Mouse (Mus musculus): Measurements from ENCODE around the gene Socs1. TPM values are rescaled to one million over a fixed set of nuclear protein-coding genes. Genes with fewer than 3 reads are reported as not detected.

The Socs1 gene
- 15.3 and 15.5 TPM in 2 replicates for polyA plus RNA-seq (2015; fragmentation: Nextera tagmentation; extraction: Ambion mirVana)

DNA sequence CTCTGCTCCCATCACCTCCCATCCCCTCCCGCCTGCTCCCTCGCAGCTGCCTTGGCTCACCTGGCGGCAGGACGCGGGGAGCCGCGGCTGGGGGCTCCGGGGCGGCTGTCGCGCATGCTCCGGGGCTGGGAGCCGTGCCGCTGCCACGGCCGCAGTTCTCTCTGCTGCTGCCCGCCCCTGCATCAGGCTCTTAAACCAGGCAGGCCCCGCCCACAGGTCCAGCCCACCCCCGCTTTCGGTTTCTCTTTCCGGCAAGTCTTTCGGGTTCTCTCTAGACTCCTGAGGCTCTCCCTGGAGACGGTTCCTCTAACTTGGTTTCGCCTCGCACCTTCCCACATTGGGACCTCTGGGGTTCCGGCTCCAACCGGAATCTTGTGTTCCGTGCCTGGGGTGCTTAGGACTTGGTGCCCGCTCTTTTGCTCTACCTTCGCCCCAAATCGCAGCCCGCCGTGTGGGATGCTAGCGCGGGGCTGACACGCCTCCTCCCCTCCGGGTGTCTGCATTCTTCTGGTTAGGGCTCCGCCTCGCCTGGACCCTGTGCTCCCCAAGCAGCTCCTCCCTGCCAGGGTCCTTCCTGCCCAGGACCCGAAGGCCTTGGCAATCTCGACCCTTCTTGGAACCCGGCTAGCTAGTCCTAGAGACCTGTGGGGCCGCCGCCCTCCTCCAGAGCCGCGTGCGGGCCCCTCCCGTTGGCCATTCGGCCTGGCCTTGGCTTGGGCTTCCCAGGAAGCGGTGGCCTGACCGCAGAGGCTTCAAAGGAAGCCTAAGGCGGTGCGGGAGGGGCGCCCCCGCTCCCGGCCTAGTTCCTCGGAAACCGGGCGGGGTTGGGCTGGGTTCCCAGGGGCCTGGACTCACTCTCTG lies at the start of gene Socs1:
Gene Socs1 (minus strand): TSS at position 166 of the 861 bp plus-strand sequence.
- peak; percentile 89 for ATAC-seq (ENCODE audit: low FRiP score, low read depth)
- Histone ChIP-seq H3K27me3 (no peaks in the 10 kb centered on the region), H3K4me1 (peaks cover 52% of the 10 kb centered on the region), H3K27ac (peak within 1 kb of the TSS; percentile 99), H3K4me2 (replicated peaks) (peak within 1 kb of the TSS; percentile 97), H3K9ac (peak within 1 kb of the TSS; percentile 89), H3K9me3 (no peaks in the 10 kb centered on the region), H3K4me3 (peak within 1 kb of the TSS; percentile 62), H3K36me3 (0 out of 2 replicates have a peak, but pooled peaks cover 5% of the 10 kb centered on the region)
- under 1% methylated on average over 50 of the region's 59 CpGs for WGBS

DNA sequence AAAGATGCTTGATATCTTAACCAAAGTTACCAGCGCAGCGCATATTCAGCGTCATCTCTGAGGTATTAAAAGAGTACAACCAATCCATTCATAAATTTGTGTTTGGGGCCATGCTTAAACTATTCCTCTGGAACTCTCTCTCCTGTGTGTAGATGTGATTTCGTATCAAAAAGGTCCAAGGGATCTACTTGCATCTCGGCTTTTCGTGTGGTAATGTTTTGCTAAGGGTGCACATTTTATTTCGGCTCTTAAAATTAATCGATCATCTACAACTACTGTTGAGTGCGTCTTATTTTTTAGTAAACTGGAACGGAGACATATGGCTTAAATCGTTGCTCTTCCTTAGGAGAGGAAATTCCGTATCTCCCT lies 49.2 kb upstream of the Socs1 start:
- 10% methylated on average over 12 of the region's 12 CpGs for WGBS
- ATAC-seq (ENCODE audit: low FRiP score, low read depth) = no peak
- H3K4me1 ChIP-seq = peaks cover 46% of the 10 kb centered on the region
- H3K36me3 ChIP-seq = no peaks in the 10 kb centered on the region
- H3K27ac ChIP-seq = no peak overlapping the region
- no peaks in the 10 kb centered on the region for H3K27me3 ChIP-seq
- no peaks in the 10 kb centered on the region for H3K9me3 ChIP-seq
- peak overlapping the region; percentile 83 for H3K4me2 ChIP-seq (replicated peaks)
- peak overlapping the region; percentile 87 for H3K4me3 ChIP-seq
- H3K9ac ChIP-seq = 0 out of 2 replicates have a peak overlapping the region, but pooled peaks have one; percentile 43

DNA sequence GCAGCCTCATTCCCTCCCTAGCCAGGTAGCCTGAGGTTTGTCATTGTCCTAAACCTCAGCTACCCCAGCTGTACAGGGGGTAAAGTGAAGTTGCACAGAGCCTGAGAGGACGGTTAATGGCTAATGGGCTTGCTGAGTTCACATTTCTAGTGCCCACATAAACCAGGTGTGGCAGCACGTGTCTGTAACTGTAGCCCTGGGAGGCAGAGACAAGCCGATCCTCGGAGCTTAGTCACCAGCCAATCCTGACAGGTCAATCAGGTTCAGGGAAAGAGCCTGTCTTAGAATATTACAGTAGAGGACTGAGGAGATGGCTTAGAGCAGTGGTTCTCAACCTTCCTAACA lies 43.1 kb upstream of the Socs1 start:
- Histone ChIP-seq H3K27ac (no peak overlapping the region), H3K4me3 (no peak overlapping the region), H3K9ac (no peak overlapping the region), H3K27me3 (no peaks in the 10 kb centered on the region), H3K4me1 (peaks cover 25% of the 10 kb centered on the region), H3K4me2 (replicated peaks) (no peak overlapping the region), H3K36me3 (no peaks in the 10 kb centered on the region), H3K9me3 (0 out of 2 replicates have a peak, but pooled peaks cover under 1% of the 10 kb centered on the region)
- no peak for ATAC-seq (ENCODE audit: low FRiP score, low read depth)
- WGBS = 42% methylated on average over 4 of the region's 4 CpGs

DNA sequence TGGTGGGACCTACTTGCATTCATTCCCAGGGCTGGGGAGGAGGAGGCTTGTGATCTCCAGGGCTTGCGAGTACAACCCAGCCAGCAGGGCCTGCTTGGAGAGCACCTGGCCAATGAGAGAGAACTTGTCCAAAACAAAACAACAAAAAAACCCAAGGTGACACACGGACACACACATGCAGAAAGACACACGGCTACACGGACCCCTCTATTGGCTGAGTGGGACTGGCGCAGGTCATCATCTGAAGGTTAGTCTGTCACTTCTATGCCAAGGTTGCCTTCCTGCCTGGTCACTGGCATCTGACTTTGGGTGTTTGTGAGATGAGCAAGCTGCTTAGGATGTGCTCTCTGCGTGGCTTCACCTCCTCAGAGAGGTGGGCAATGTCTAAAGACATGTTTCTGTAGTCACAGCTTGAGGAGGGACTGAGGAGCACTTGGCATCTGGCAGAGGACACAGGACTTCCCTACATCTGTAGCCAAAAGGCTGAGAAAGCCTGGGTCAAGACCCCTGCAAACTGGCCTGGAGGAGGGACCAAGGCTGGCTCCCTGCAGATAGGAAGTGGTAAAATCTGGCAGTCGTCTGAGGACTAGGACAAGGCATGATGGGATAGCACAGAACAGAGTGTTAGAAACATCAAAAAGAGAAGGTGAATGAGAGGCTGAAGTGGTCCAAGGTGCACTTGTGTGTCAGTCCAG lies 42.6 kb upstream of the Socs1 start:
- H3K27me3 ChIP-seq = no peaks in the 10 kb centered on the region
- WGBS = 78% methylated on average over 7 of the region's 7 CpGs
- H3K4me1 ChIP-seq = peaks cover 25% of the 10 kb centered on the region

DNA sequence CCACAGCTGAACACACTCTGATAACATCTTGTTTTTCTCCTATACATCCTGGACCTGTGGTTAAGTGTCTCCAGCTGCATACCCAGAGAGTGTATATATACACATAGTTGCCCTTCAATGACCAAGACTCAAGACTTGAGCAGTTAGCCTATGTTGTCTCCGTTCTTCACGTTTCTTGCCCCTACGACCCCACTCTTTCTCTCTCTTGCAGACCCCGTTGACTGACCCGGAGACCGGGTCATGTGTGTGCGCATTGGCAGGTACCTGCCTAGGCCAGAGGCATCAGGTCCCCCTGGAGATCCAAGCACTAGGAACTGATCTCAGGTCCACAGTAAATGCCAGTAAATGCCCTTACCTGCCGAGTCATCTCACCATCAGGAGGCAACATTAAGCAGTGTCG lies 41.9 kb upstream of the Socs1 start:
- no peak for ATAC-seq (ENCODE audit: low FRiP score, low read depth)
- Histone ChIP-seq H3K4me2 (replicated peaks) (no peak overlapping the region), H3K27me3 (no peaks in the 10 kb centered on the region), H3K9ac (no peak overlapping the region), H3K27ac (no peak overlapping the region), H3K4me1 (peaks cover 25% of the 10 kb centered on the region), H3K9me3 (0 out of 2 replicates have a peak, but pooled peaks cover 3% of the 10 kb centered on the region), H3K36me3 (no peaks in the 10 kb centered on the region), H3K4me3 (no peak overlapping the region)
- WGBS = 93% methylated on average over 9 of the region's 9 CpGs

More for the DNA sequence above, 42.6 kb upstream of the Socs1 start:
- H3K4me2 ChIP-seq (replicated peaks) = no peak overlapping the region
- ATAC-seq (ENCODE audit: low FRiP score, low read depth) = no peak
- H3K4me3 ChIP-seq = no peak overlapping the region
- no peak overlapping the region for H3K9ac ChIP-seq
- H3K9me3 ChIP-seq = 0 out of 2 replicates have a peak, but pooled peaks cover 3% of the 10 kb centered on the region
- no peaks in the 10 kb centered on the region for H3K36me3 ChIP-seq
- H3K27ac ChIP-seq = no peak overlapping the region

DNA sequence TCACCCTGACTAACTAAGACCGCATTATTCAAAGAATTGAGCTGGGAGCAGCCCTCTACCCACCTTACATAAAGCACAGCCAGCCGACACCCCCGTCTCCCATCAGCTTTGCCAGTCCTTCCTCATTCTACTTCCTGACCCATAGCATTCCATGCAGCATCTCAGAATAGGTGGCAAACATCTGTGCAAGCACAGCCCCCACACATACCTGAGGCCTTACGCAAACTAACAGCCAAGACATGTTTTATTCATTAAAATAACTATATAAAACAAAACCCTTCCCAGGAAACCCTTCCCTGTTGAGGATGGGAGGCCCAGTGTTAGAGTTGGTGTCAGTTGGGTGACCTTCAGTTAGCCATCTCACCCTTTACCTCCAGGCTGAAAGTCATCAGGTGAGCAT lies 40.5 kb upstream of the Socs1 start:
- Histone ChIP-seq H3K4me1 (peaks cover 33% of the 10 kb centered on the region), H3K36me3 (no peaks in the 10 kb centered on the region), H3K27me3 (no peaks in the 10 kb centered on the region), H3K27ac (peak overlapping the region; percentile 28; the same call in 1 of the 2 replicates), H3K4me2 (replicated peaks) (no peak overlapping the region), H3K4me3 (no peak overlapping the region), H3K9ac (no peak overlapping the region), H3K9me3 (0 out of 2 replicates have a peak, but pooled peaks cover 3% of the 10 kb centered on the region)
- peak; percentile 58; the same call in 1 of the 2 replicates for ATAC-seq (ENCODE audit: low FRiP score, low read depth)
- 54% methylated on average over 4 of the region's 4 CpGs for WGBS

DNA sequence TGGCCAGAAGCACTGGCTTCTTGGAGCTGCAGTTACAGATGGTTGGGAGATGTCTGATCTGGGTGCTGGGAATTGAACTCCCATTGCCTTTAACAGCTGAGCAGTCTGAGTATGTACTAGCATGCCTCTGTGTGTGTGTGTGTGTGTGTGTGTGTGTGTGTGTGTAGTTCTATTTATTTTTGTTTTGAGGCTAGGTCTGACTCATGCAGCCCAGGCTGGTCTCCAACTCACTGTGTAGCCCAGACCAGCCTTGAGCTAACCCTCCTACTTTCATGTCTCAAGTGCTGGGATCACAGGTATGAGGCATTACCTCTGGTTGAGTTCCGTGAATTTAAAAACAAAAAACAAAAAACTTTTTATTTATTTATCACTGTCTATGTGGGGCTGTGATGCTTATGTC lies 39.2 kb upstream of the Socs1 start:
- H3K9ac ChIP-seq = no peak overlapping the region
- 0 out of 2 replicates have a peak, but pooled peaks cover 3% of the 10 kb centered on the region for H3K9me3 ChIP-seq
- WGBS = 92% methylated on average over 1 of the region's 1 CpGs
- H3K27ac ChIP-seq = no peak overlapping the region
- H3K4me3 ChIP-seq = no peak overlapping the region
- H3K4me2 ChIP-seq (replicated peaks) = no peak overlapping the region
- H3K27me3 ChIP-seq = no peaks in the 10 kb centered on the region
- H3K36me3 ChIP-seq = no peaks in the 10 kb centered on the region
- peaks cover 34% of the 10 kb centered on the region for H3K4me1 ChIP-seq
- no peak for ATAC-seq (ENCODE audit: low FRiP score, low read depth)

DNA sequence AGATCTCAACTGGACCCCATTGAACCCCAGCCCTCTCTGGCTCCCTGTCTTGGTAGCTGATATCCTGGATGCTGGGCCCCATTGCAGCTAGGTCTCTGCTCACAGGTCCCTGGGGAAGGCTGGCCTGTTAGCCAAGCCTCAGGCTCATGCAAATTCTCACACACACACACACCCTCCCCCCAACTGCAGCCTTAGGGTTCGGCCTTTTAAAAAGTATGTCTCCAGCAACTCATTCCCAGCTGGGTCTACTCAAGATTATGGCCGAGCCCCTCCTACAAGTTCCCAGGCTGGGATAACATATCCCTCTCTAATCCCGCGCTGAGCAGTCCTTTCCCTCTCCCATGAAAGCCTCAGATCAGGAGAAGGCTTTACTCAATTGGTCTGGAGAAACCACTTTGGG lies 36.1 kb upstream of the Socs1 start:
- no peak overlapping the region for H3K27ac ChIP-seq
- H3K9me3 ChIP-seq = 0 out of 2 replicates have a peak, but pooled peaks cover 3% of the 10 kb centered on the region
- no peak for ATAC-seq (ENCODE audit: low FRiP score, low read depth)
- H3K9ac ChIP-seq = no peak overlapping the region
- H3K4me3 ChIP-seq = no peak overlapping the region
- no peak overlapping the region for H3K4me2 ChIP-seq (replicated peaks)
- WGBS = 37% methylated on average over 4 of the region's 4 CpGs
- H3K27me3 ChIP-seq = no peaks in the 10 kb centered on the region
- no peaks in the 10 kb centered on the region for H3K36me3 ChIP-seq
- peaks cover 25% of the 10 kb centered on the region for H3K4me1 ChIP-seq

DNA sequence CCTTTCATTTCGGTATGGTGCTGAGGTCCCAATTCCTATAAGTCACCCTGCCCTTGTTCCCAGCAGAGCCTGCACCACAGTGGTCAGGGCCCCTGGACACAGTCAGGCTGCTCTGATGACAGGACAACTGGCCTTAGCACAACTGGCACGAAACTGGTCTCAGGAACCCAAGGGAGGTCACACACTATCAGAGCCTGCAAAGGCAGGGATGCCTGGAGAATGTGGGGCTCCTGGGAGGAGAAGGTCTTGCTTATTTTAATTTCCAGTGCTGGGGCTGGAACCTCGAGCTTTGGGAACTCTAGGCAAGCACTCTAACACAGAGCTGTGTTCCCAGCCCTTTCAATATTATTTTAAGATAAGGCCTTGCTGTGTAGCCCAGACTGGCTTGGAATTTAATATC lies 34.6 kb upstream of the Socs1 start:
- Histone ChIP-seq H3K27ac (no peak overlapping the region), H3K36me3 (no peaks in the 10 kb centered on the region), H3K9me3 (0 out of 2 replicates have a peak, but pooled peaks cover 3% of the 10 kb centered on the region), H3K4me1 (peaks cover 12% of the 10 kb centered on the region), H3K4me2 (replicated peaks) (no peak overlapping the region), H3K9ac (no peak overlapping the region), H3K4me3 (no peak overlapping the region), H3K27me3 (no peaks in the 10 kb centered on the region)
- ATAC-seq (ENCODE audit: low FRiP score, low read depth) = no peak
- WGBS = 73% methylated on average over 3 of the region's 3 CpGs

DNA sequence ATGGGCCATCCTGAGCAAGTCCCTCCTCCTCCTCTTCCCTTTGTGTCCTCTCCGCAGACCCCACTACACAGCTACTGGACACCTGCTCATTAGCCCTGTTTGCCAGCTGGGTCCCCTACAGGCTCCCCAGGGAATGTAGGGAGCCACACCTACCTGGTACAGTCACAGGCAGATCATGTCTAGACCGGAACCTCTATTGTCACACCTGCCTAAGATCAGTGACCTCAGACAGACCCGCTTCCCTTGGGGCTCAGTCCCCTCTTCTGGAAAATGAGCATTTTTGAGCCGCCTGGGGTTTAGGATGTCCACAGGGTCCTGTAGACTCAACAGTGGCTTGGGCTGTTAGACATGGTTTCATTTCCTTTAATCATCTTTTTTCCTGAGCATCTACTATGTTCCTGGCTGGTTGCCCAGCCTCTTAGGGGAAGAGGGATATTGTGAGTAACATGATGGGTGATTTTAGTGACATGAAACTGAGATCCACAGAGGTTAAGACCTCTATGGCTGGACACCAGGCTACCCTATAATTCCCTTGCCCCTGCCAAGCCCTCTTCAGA lies 33.3 kb upstream of the Socs1 start:
- no peaks in the 10 kb centered on the region for H3K36me3 ChIP-seq
- 0 out of 2 replicates have a peak, but pooled peaks cover 3% of the 10 kb centered on the region for H3K9me3 ChIP-seq
- H3K4me2 ChIP-seq (replicated peaks) = no peak overlapping the region
- no peak for ATAC-seq (ENCODE audit: low FRiP score, low read depth)
- no peak overlapping the region for H3K27ac ChIP-seq
- 80% methylated on average over 4 of the region's 4 CpGs for WGBS
- H3K4me3 ChIP-seq = no peak overlapping the region
- no peak overlapping the region for H3K9ac ChIP-seq
- H3K27me3 ChIP-seq = no peaks in the 10 kb centered on the region
- peaks cover 9% of the 10 kb centered on the region for H3K4me1 ChIP-seq

DNA sequence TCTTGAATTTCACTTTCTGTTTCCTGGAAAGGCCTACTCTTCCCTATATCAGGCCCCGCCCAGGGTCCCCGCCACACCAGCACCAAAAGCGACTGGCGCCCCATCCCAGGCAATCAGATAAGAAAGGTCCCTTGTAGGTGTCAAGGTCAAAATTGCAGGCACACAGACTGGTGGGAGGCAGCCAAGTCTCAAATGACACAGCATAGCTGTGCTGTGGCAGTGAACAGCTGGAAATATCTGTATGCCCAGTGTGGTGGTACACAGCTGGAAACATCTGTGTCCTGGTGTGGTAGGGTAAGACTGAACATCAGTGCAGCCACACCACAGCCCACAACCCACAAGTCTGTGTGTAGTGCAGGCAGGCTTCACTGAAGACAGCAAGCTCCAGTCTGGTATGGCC lies 29.5 kb upstream of the Socs1 start:
- no peak overlapping the region for H3K4me3 ChIP-seq
- no peak overlapping the region for H3K4me2 ChIP-seq (replicated peaks)
- H3K27ac ChIP-seq = no peak overlapping the region
- H3K9ac ChIP-seq = no peak overlapping the region
- no peaks in the 10 kb centered on the region for H3K9me3 ChIP-seq
- 76% methylated on average over 4 of the region's 4 CpGs for WGBS
- no peak for ATAC-seq (ENCODE audit: low FRiP score, low read depth)
- H3K36me3 ChIP-seq = no peaks in the 10 kb centered on the region
- H3K27me3 ChIP-seq = no peaks in the 10 kb centered on the region
- no peaks in the 10 kb centered on the region for H3K4me1 ChIP-seq

DNA sequence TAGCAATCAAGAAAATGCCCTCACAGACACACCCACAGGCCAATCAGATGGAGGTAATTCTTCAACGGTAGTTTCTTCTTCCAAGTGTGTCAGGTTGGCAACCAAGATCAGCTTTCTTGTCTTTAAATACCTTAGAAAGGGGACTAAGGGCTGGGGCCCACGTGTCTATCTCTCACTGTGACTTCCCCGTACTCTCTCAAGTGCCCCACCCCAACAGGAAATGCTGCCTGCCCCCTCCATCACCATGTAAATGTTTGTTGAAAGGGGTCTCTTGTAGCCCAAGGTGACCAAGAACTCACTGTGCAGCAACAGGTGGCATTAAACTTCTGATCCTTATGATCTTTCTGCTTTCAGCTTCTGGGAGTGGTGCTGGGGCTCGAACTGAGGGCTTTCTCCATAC lies 28.4 kb upstream of the Socs1 start:
- no peak overlapping the region for H3K9ac ChIP-seq
- no peak overlapping the region for H3K4me2 ChIP-seq (replicated peaks)
- ATAC-seq (ENCODE audit: low FRiP score, low read depth) = no peak
- no peaks in the 10 kb centered on the region for H3K27me3 ChIP-seq
- no peaks in the 10 kb centered on the region for H3K36me3 ChIP-seq
- no peak overlapping the region for H3K4me3 ChIP-seq
- H3K9me3 ChIP-seq = no peaks in the 10 kb centered on the region
- H3K4me1 ChIP-seq = no peaks in the 10 kb centered on the region
- WGBS = 82% methylated on average over 4 of the region's 4 CpGs
- H3K27ac ChIP-seq = no peak overlapping the region
